Mouse (Mus musculus) c-Kit-positive CD71-positive TER-119-negative erythroid progenitor cells, embryonic 14.5 days (primary cell): ENCODE results near the gene Phka2.
A peak's percentile ranks its signal among the peaks of the same experiment; 100 is the strongest.

ENCODE experiments used
- DNase-seq: peaks from one replicate; pipeline ENCODE4 v3.0.0-alpha.2; 2013; ENCODE audit warnings: low read depth

Gene Phka2

GRCm38 (mm10) chrX:160502048-160503041, at the start of gene Phka2:
TSS of gene Phka2 (plus strand) at chrX:160502166.
- DNase-seq = peak; percentile 72

DNA sequence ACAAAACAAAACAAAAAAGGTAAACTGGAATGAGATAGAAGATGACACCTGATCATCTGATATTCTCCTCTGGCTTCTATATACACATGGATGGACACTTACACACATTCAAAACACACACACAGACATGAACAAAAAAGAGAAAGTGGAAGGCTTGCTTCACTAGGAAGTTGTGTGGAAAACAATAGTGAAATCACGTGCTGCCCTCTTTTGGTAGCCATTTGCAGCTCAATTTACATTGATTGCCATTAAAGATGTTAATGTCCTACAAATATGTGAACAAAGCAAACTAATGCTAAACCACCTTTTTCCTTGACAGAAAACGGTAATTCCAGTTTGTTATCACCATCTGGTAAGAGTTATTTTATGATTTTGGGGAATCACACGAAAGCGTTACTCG, 46.3 kb upstream of the Phka2 start:
- DNase-seq = no peak

DNA sequence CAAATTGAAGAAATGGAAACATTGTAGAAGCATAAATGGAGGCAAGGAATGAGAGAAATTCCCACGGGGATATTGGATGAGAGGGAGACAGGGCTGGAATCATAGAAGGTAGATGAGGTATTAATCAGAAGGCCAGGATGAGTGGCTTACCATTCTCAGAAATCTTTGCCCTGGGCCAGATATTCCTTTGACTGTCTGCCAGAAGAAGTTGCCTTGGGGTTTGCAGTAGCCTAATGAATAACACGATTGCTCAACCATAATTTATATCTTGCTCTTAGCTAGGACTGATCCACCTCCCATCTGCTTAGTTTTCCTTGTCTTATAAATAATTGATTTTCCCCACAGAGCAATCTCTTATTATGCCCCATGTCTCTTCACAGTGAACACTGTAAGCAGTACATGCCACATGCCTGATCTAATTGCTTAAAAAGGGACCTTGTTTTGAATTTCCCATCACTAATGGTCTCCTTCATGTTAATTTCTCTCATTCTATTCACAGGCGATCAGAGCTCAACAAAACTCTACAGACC, 30.6 kb upstream of the Phka2 start:
- no peak for DNase-seq

- DNase-seq = no peak
Measured at GRCm38 (mm10) chrX:160489784-160490183, 12.2 kb upstream of the Phka2 start.

GRCm38 (mm10) chrX:160494333-160494732, 7.6 kb upstream of the Phka2 start:
- no peak for DNase-seq

- no peak for DNase-seq
Measured at GRCm38 (mm10) chrX:160494921-160495320, 7.0 kb upstream of the Phka2 start.

- DNase-seq = no peak
Measured at GRCm38 (mm10) chrX:160496473-160496872, 5.5 kb upstream of the Phka2 start.

DNA sequence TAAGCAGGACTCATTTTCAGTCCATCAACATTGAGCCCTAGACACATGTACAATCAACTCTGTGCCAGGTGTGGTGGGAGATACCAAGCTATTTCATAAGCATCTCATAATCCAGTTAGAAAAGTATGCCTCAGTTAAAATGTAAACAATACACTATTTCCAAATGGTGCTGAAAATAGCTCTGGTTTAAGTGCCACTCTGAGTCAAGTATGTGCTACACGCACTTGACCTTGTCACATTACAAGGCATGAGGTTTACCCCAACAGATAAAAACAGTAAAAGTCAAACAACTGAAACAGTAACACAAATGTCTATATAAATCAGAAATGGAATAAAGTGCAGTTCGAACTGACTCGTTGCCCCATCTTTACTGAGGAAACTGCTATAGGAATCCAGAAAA, 871 bp upstream of the Phka2 start:
- no peak for DNase-seq

GRCm38 (mm10) chrX:160501687-160502047, 299 bp upstream of the Phka2 start:
- no peak for DNase-seq

- DNase-seq = no peak
Measured at GRCm38 (mm10) chrX:160509046-160509445, 7.1 kb downstream of the Phka2 start.

DNA sequence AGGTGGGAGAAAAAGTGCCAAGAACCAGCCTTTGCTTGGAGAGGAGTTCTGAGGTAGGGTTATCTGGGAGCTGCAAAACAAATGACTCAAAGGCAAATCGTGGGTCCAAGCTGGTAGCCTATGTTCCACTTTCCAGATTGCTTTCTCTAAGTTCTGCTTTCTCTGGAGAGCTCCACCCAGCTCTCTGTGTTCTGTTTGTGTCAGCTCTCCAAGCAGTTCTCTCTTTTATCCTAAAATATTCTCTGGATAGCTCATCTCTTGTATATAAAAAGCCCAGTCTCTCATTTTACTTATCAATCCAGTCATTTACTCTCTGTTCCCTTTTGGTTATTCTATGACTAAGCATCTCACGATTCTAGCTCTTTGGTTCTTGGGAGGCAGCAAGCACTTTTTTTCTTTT, 8.2 kb downstream of the Phka2 start:
- DNase-seq = no peak

DNA sequence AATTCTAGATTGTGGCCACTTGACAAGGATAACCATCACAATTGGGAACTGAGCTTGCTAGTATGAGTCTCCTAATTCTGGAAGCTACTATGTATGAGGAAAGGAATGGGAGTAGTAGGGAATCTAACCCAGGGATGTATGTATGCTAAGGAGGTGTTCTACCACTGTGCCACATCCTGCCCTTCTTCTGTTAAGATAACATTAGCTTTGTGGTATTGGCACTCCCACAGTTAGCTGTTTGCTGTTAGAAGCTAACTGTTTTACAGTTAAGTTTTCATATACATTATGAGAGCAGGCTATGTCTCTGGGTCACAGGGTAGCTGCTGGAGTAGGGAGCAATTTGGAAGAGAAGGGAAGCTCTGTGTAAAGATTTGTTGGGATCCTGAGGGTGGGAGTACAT, 14.1 kb downstream of the Phka2 start:
- no peak for DNase-seq

GRCm38 (mm10) chrX:160542772-160543171, 40.8 kb downstream of the Phka2 start:
- DNase-seq = no peak

DNA sequence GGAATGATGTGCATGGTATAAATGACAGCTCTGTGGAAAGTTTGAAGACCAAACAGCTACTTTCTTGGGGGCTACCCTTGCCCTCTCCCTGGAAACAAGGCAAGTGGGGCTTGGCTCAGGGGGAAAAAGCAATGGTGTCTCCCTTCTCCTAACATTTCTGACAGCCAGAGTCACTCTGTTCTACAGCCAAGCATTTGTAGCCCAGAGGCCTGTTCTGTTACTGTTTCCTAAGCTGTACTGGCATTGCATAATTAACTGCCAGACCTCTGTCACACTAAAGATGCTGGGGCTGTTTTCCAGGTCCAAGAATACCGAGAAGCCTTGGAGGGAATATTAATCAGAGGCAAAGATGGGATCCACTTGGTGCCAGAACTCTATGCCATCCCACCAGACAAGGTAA, 46.9 kb downstream of the Phka2 start:
- DNase-seq = no peak

DNA sequence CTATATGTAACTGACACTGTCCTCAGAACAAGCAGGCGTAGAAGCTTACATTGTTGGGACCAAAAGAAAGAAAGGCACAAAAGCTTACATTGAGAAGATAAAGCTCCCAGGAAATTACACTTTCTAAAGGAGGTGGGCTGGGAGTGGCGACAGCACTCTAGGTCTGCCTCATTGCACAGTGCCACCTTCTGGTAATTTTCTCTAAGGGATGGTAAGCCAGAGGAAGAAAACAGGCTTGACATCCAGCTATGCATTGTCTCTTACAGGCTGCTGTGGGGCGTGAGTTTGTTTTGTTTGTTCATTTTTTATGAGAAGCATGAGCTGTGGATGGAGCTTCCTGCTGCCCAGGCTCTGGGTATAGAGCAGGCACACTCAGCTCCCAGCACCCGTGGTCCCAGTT, 50.1 kb downstream of the Phka2 start:
- no peak for DNase-seq

DNA sequence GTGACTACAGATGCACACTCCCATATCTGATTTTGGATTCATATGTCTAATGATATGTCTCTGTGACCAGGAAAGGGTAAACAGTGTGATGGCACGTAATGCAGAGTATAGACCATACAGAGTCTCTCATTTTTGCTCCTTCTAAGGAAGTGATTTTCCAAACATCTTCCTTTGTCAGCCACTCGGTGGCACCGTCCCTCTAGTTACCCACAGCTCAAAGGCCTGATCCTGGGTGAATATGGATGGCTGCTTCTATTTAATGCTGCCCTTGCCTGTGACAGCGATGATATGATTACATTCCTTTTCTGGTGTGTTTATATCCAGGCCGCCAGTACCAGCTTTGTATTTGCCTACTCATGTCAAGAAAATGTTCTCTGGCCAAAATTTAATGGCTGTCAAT, 81.6 kb downstream of the Phka2 start:
- DNase-seq = no peak

GRCm38 (mm10) chrX:160584148-160584838, 82.3 kb downstream of the Phka2 start:
- no peak for DNase-seq

GRCm38 (mm10) chrX:160585110-160585509, 83.1 kb downstream of the Phka2 start:
- DNase-seq = no peak

GRCm38 (mm10) chrX:160588523-160588922, 86.6 kb downstream of the Phka2 start:
- DNase-seq = no peak

DNA sequence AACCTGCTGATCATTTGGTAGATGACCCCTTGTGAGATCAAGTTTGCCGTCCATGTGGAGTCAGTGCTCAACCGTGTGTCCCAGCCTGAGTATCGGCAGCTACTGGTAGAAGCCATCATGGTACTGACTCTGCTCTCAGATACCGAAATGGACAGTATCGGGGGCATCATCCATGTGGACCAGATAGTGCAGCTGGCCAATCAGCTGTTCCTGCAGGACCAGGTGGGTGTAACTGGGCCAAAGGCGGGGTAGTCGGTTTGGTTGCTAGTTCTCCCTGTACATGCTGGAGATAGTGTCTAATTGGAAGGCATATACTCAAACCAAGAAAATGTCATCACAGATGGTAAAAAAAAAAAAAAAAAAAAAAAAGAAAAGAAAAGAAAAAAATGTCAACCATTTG, 88.2 kb downstream of the Phka2 start:
- DNase-seq = no peak

DNA sequence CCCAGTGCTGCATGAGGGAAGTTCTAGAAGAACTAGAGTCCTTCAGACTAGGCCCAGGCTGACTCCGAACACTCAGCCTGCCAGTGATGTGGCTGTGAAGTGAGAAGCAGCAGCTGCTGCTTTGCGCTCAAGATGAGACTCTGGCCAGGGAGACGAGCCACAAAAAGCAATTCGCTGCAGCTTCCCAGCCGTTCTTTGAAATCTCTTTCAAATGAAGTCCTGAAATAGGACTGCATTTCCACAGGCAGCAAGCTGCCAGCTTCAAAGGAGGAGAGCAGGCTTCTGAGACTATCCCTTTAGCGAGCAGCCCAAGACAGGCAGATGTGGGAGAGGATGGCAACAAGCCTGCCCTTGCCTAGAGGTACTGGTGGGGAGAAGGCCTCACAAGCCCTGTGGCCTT, 91.0 kb downstream of the Phka2 start:
- DNase-seq = no peak

DNA sequence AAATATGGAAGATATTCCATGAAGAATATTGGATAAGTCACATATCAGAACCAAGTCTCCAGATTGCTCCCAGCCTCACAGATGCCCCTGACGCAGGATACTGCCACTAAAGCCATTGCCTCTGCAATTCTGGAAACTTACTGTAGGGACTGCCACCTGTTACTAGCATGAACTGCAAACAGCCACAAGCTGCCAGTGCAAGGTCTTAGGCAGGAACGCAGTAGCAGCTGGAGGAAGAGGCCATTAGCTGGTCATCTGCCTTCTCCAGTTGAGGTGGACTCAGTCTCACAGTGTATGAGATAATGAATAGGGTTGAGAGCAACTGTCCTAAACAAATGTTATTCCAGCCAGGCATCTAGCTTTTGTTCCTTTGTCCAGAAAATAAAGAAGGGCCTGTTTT, 96.1 kb downstream of the Phka2 start:
- no peak for DNase-seq
